8 mouse cellular contexts compared by ENCODE assay signal in the genomic region with DNA sequence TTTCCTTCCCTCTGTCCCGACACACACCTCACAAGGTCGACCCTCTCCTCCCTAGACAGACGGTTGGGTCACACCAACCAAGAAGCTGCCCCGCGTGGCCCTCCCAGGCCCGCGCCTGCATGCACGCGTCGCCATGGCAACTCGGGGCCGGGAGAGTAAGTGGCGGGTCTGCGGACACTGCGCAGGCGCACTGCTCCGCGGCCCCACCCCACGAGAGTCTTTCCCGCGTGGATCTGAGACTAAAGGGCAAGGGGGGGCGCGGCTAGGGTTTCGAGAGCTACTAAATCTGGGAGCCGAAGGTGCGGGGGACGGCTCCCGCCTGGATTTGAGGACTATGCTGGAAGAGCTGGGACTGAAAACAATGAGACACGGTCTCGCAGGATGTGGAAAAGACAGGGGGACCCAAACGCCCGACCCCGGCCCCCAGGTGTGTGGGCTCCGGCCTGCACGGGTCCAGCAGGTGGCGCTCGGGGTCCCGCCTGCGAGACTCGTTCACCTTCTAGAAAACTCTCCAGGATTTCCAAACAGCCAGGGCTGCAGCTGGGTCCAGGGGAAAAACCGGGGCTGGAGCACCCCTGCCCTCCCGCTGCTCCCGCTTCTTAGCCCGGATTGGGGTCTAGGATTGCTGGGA. TPM values are rescaled to one million over a fixed set of nuclear protein-coding genes. Genes with fewer than 3 reads are reported as not detected.
DNase-seq lines count a peak whose midpoint lies in the region; ATAC-seq and TF ChIP-seq lines count a peak whose summit lies in the region.

No protein-coding gene starts in this region.

- peak overlapping the region; percentile 63 for H3K4me3 ChIP-seq in forebrain, embryonic 10.5 days
- H3K4me3 ChIP-seq in heart, embryonic 15.5 days: peak overlapping the region; percentile 56
- H3K4me3 ChIP-seq in liver, embryonic 16.5 days (ENCODE audit: low read depth, low read length): peak overlapping the region; percentile 58
- peak overlapping the region; percentile 43 for H3K4me3 ChIP-seq in neural tube, embryonic 14.5 days (ENCODE audit: low read depth, low read length)

- TF ChIP-seq POLR2A in brain, embryonic 14.5 days (IDR thresholded peaks at IDR 0.05; ENCODE audit: borderline replicate concordance, extremely low read depth, insufficient read depth, insufficient read length, poor library complexity, severe bottlenecking): no peak

- ATAC-seq in heart, embryonic 15.5 days (replicated peaks; ENCODE audit: insufficient number of reproducible peaks, insufficient read depth, low FRiP score, low read depth): peak; percentile 69
- ATAC-seq in liver, embryonic 16.5 days (ENCODE audit: low read depth): peak; percentile 43; the same call in 1 of the 2 replicates
- ATAC-seq in neural tube, embryonic 14.5 days (ENCODE audit: low read depth): peak; percentile 62

- H3K36me3 ChIP-seq in forebrain, embryonic 10.5 days (replicated peaks): no peaks in the 10 kb centered on the region
- H3K36me3 ChIP-seq in heart, embryonic 15.5 days: no peaks in the 10 kb centered on the region
- no peaks in the 10 kb centered on the region for H3K36me3 ChIP-seq in liver, embryonic 16.5 days (ENCODE audit: control insufficient read depth, insufficient read depth)
- no peaks in the 10 kb centered on the region for H3K36me3 ChIP-seq in neural tube, embryonic 14.5 days (ENCODE audit: control insufficient read depth, insufficient read depth, low read length)

- TF ChIP-seq CTCF in brain, embryonic 14.5 days (IDR thresholded peaks at IDR 0.05; ENCODE audit: borderline replicate concordance, extremely low read depth, insufficient read depth, insufficient read length): peak; percentile 60

- peaks cover 29% of the 10 kb centered on the region for H3K27me3 ChIP-seq in forebrain, embryonic 10.5 days (ENCODE audit: poor library complexity, severe bottlenecking)
- 0 out of 2 replicates have a peak, but pooled peaks cover 6% of the 10 kb centered on the region for H3K27me3 ChIP-seq in heart, embryonic 15.5 days
- peaks cover 40% of the 10 kb centered on the region for H3K27me3 ChIP-seq in liver, embryonic 16.5 days (ENCODE audit: control insufficient read depth, insufficient read depth, low read depth, low read length)
- H3K27me3 ChIP-seq in neural tube, embryonic 14.5 days (ENCODE audit: control insufficient read depth, insufficient read depth, low read length): no peaks in the 10 kb centered on the region

- peaks cover 85% of the 10 kb centered on the region for H3K4me1 ChIP-seq in forebrain, embryonic 10.5 days
- peaks cover 18% of the 10 kb centered on the region for H3K4me1 ChIP-seq in heart, embryonic 15.5 days (replicated peaks)
- H3K4me1 ChIP-seq in liver, embryonic 16.5 days (ENCODE audit: control insufficient read depth, low read depth, low read length): peaks cover 12% of the 10 kb centered on the region
- peaks cover 29% of the 10 kb centered on the region for H3K4me1 ChIP-seq in neural tube, embryonic 14.5 days (ENCODE audit: control insufficient read depth, insufficient read depth, low read length)

- WGBS in forebrain, embryonic 10.5 days: under 1% methylated on average over 44 of the region's 44 CpGs
- under 1% methylated on average over 44 of the region's 44 CpGs for WGBS in heart, embryonic 15.5 days
- WGBS in liver, embryonic 16.5 days (ENCODE audit: insufficient replicate concordance): under 1% methylated on average over 44 of the region's 44 CpGs
- under 1% methylated on average over 44 of the region's 44 CpGs for WGBS in neural tube, embryonic 14.5 days

- DNase-seq in B cell, adult 2 months: peak; percentile 78
- DNase-seq in brain, embryonic 14.5 days (ENCODE audit: low read depth): peak; percentile 94
- peak; percentile 81 for DNase-seq in forebrain, embryonic 10.5 days (ENCODE audit: extremely low spot score, low spot score)
- DNase-seq in kidney, postnatal 25 days: peak; percentile 86 to 88
- peak; percentile 86 for DNase-seq in testis, postnatal 14 days (ENCODE audit: low spot score)

- peak overlapping the region; percentile 90 for H3K4me2 ChIP-seq in heart, embryonic 15.5 days
- peak overlapping the region; percentile 85 for H3K4me2 ChIP-seq in liver, embryonic 16.5 days (ENCODE audit: low read depth, low read length)
- H3K4me2 ChIP-seq in neural tube, embryonic 14.5 days (ENCODE audit: low read depth, low read length): peak overlapping the region; percentile 78

- no peaks in the 10 kb centered on the region for H3K9me3 ChIP-seq in forebrain, embryonic 10.5 days
- no peaks in the 10 kb centered on the region for H3K9me3 ChIP-seq in heart, embryonic 15.5 days (replicated peaks)
- H3K9me3 ChIP-seq in liver, embryonic 16.5 days (replicated peaks; ENCODE audit: control insufficient read depth, low read length): no peaks in the 10 kb centered on the region
- no peaks in the 10 kb centered on the region for H3K9me3 ChIP-seq in neural tube, embryonic 14.5 days (ENCODE audit: control insufficient read depth, low read length)

- H3K9ac ChIP-seq in heart, embryonic 15.5 days: peak overlapping the region; percentile 61
- H3K9ac ChIP-seq in liver, embryonic 16.5 days (ENCODE audit: low read depth, low read length): peak overlapping the region; percentile 44
- H3K9ac ChIP-seq in neural tube, embryonic 14.5 days (replicated peaks; ENCODE audit: low read depth, low read length): peak overlapping the region; percentile 65

- H3K27ac ChIP-seq in forebrain, embryonic 10.5 days: peak overlapping the region; percentile 95
- peak overlapping the region; percentile 75 for H3K27ac ChIP-seq in heart, embryonic 15.5 days
- no peak overlapping the region for H3K27ac ChIP-seq in liver, embryonic 16.5 days (ENCODE audit: low read length)
- H3K27ac ChIP-seq in neural tube, embryonic 14.5 days (ENCODE audit: low read depth, low read length): peak overlapping the region; percentile 92

RNA-seq across cellular contexts. Expression of a gene that starts 2.4 kb away (rescaled TPM):
- polyA plus RNA-seq in brain, embryonic 14.5 days (2012; rRNA removed): 4.7 and 5.2 TPM in 2 replicates
- polyA plus RNA-seq in forebrain, embryonic 10.5 days (2016; fragmentation: Nextera tagmentation; extraction: Ambion mirVana): 1.5 TPM in 2 replicates
- 0.21 and 0.42 TPM in 2 replicates for polyA plus RNA-seq in heart, embryonic 15.5 days (2015; fragmentation: Nextera tagmentation; extraction: Ambion mirVana)
- 0.07 and 0.09 TPM in 2 replicates for polyA plus RNA-seq in liver, embryonic 16.5 days (2015; fragmentation: Nextera tagmentation; extraction: Ambion mirVana)
- polyA plus RNA-seq in neural tube, embryonic 14.5 days (2014; fragmentation: Nextera tagmentation; extraction: Ambion mirVana): 5.7 and 6.9 TPM in 2 replicates

RNA-seq across cellular contexts. Expression of a gene that starts 13.5 kb away (rescaled TPM):
- 187 and 206 TPM in 2 replicates for polyA plus RNA-seq in brain, embryonic 14.5 days (2012; rRNA removed)
- 27.9 and 28.7 TPM in 2 replicates for polyA plus RNA-seq in forebrain, embryonic 10.5 days (2016; fragmentation: Nextera tagmentation; extraction: Ambion mirVana)
- polyA plus RNA-seq in heart, embryonic 15.5 days (2015; fragmentation: Nextera tagmentation; extraction: Ambion mirVana): 53.8 and 59.7 TPM in 2 replicates
- 0.27 and 0.39 TPM in 2 replicates for polyA plus RNA-seq in liver, embryonic 16.5 days (2015; fragmentation: Nextera tagmentation; extraction: Ambion mirVana)
- 23.2 and 35.6 TPM in 2 replicates for polyA plus RNA-seq in neural tube, embryonic 14.5 days (2014; fragmentation: Nextera tagmentation; extraction: Ambion mirVana)

RNA-seq across cellular contexts. Expression of a gene that starts 33.5 kb away (rescaled TPM):
- polyA plus RNA-seq in brain, embryonic 14.5 days (2012; rRNA removed): 20.9 and 27.0 TPM in 2 replicates
- polyA plus RNA-seq in forebrain, embryonic 10.5 days (2016; fragmentation: Nextera tagmentation; extraction: Ambion mirVana): 46.4 and 51.1 TPM in 2 replicates
- 13.3 and 17.0 TPM in 2 replicates for polyA plus RNA-seq in heart, embryonic 15.5 days (2015; fragmentation: Nextera tagmentation; extraction: Ambion mirVana)
- 14.6 and 15.5 TPM in 2 replicates for polyA plus RNA-seq in liver, embryonic 16.5 days (2015; fragmentation: Nextera tagmentation; extraction: Ambion mirVana)
- polyA plus RNA-seq in neural tube, embryonic 14.5 days (2014; fragmentation: Nextera tagmentation; extraction: Ambion mirVana): 17.3 and 20.8 TPM in 2 replicates

RNA-seq across cellular contexts. Expression of a gene that starts 33.6 kb away (rescaled TPM):
- polyA plus RNA-seq in brain, embryonic 14.5 days (2012; rRNA removed): 93.6 and 131 TPM in 2 replicates
- 192 and 194 TPM in 2 replicates for polyA plus RNA-seq in forebrain, embryonic 10.5 days (2016; fragmentation: Nextera tagmentation; extraction: Ambion mirVana)
- polyA plus RNA-seq in heart, embryonic 15.5 days (2015; fragmentation: Nextera tagmentation; extraction: Ambion mirVana): 59.4 and 88.1 TPM in 2 replicates
- polyA plus RNA-seq in liver, embryonic 16.5 days (2015; fragmentation: Nextera tagmentation; extraction: Ambion mirVana): 55.5 and 55.8 TPM in 2 replicates
- 54.6 and 68.8 TPM in 2 replicates for polyA plus RNA-seq in neural tube, embryonic 14.5 days (2014; fragmentation: Nextera tagmentation; extraction: Ambion mirVana)

RNA-seq across cellular contexts. Expression of a gene that starts 59.2 kb away (rescaled TPM):
- 44.3 and 74.7 TPM in 2 replicates for polyA plus RNA-seq in brain, embryonic 14.5 days (2012; rRNA removed)
- 4.3 and 4.6 TPM in 2 replicates for polyA plus RNA-seq in forebrain, embryonic 10.5 days (2016; fragmentation: Nextera tagmentation; extraction: Ambion mirVana)
- polyA plus RNA-seq in heart, embryonic 15.5 days (2015; fragmentation: Nextera tagmentation; extraction: Ambion mirVana): 24.2 and 24.5 TPM in 2 replicates
- 11.2 and 12.6 TPM in 2 replicates for polyA plus RNA-seq in liver, embryonic 16.5 days (2015; fragmentation: Nextera tagmentation; extraction: Ambion mirVana)
- 66.6 and 99.6 TPM in 2 replicates for polyA plus RNA-seq in neural tube, embryonic 14.5 days (2014; fragmentation: Nextera tagmentation; extraction: Ambion mirVana)

Comparison
In these comparisons a context has a peak if more than half of its experiments do, and no peak if none do; other contexts are left out.
1. RNA of a gene that starts 13.5 kb away (polyA plus RNA-seq): 187 to 206 TPM in brain, embryonic 14.5 days, 53.8 to 59.7 TPM in heart, embryonic 15.5 days, 23.2 to 35.6 TPM in neural tube, embryonic 14.5 days and 27.9 to 28.7 TPM in forebrain, embryonic 10.5 days; 0.27 to 0.39 TPM in liver, embryonic 16.5 days; every median in the first group is over 10 times any median in the second.
2. Peak in every context shown above with its lines, with median percentiles within 50 percentile points of each other: DNase-seq, H3K4me3 ChIP-seq, ATAC-seq, H3K4me2 ChIP-seq and H3K9ac ChIP-seq.